Mouse (Mus musculus): Measurements from ENCODE around the gene Morn1. TPM values are rescaled to one million over a fixed set of nuclear protein-coding genes. Genes with fewer than 3 reads are reported as not detected.
A peak's percentile ranks its signal among the peaks of the same experiment; 100 is the strongest.

The Morn1 gene
- polyA plus RNA-seq, 1 experiment from 2014 or later, result 2.1 TPM

DNA sequence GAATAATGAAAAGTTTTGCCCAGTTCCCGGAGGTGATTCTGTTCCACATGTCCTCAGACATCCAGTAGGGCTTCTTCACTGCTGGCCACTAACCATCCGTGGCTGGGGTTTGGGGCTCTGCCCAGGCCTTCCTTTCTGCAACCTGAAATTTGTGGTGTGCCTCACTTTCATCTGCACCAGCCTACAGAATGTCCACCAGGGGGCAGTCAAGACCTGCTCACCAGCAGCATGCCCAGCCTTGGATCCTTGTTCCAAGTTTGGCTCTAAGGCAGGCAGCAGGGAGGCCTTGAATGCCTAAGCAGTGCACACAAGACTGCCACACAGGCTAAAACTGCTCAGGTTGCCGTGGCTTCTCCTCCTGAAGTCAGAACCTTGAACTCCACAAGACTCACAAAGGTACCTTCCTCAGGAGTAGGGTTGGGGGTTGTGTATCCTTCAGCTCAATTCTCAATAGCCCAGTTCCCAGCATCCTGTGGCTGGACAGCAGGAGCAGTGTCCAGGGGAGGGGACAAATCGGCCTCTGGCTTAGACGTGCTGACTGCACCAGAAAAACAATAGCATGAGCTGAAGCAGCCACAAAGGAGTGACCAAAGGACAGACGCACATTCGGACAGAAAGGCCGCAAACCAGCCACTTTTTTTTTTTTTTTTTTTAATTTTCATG, 9.0 kb downstream of the Morn1 start:
- Histone ChIP-seq H3K4me3 (no peak overlapping the region), H3K4me1 (0 out of 2 replicates have a peak, but pooled peaks cover 6% of the 10 kb centered on the region), H3K27ac (no peak overlapping the region), H3K9me3 (replicated peaks) (no peaks in the 10 kb centered on the region), H3K36me3 (0 out of 2 replicates have a peak, but pooled peaks cover under 1% of the 10 kb centered on the region), H3K9ac (no peak overlapping the region), H3K4me2 (no peak overlapping the region), H3K27me3 (replicated peaks) (no peaks in the 10 kb centered on the region)
- ATAC-seq, result 0 out of 2 replicates have a peak, but pooled peaks have one; percentile 46
- WGBS (ENCODE audit: insufficient replicate concordance), result 44% methylated on average over 8 of the region's 8 CpGs

DNA sequence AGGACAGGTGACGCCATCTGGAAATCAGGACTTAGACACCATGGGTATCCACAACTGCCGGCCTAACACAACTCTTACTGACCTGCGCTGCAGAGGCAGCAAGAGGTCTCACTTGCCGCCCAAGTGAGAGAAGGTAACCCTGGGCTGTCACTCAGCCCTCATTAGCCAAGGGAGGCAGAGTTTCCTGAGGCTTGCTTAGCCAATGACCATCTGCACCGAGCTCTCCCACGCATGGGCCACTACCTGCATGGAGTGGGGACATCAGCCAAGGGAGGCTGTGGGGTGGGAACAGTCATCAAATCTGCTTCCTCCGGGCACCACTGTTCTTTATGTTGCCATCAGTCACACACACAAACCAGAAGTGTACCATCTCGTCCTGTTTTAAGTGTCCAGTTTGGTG, 9.6 kb downstream of the Morn1 start:
- Histone ChIP-seq H3K4me1 (0 out of 2 replicates have a peak, but pooled peaks cover 6% of the 10 kb centered on the region), H3K9me3 (replicated peaks) (no peaks in the 10 kb centered on the region), H3K27me3 (replicated peaks) (no peaks in the 10 kb centered on the region), H3K36me3 (no peaks in the 10 kb centered on the region), H3K27ac (no peak overlapping the region), H3K4me2 (no peak overlapping the region), H3K9ac (no peak overlapping the region), H3K4me3 (no peak overlapping the region)
- 81% methylated on average over 8 of the region's 8 CpGs for WGBS (ENCODE audit: insufficient replicate concordance)
- ATAC-seq, result no peak

DNA sequence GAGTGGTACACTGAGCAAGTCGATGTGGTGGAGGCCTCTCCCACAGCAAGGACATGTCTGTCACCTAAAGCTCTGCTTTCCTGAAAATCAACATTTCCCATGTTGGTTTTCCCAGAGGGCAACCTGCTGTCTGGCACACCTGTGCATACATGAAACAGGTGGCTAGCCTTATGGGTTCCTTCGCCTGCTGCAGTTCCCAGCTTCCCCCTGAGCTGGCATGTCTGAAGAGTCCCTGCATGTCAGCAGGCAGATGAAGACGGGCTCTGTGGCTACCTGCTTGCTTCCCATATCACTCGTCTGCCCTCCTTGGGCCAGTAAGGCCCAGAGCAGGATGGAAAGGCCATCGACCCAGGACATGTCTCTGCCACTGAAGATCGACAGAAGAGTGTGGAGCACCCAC, 11.1 kb downstream of the Morn1 start:
- H3K4me3 ChIP-seq, result no peak overlapping the region
- H3K9me3 ChIP-seq (replicated peaks), result no peaks in the 10 kb centered on the region
- 66% methylated on average over 6 of the region's 6 CpGs for WGBS (ENCODE audit: insufficient replicate concordance)
- no peaks in the 10 kb centered on the region for H3K36me3 ChIP-seq
- no peaks in the 10 kb centered on the region for H3K27me3 ChIP-seq (replicated peaks)
- H3K27ac ChIP-seq, result no peak overlapping the region
- H3K4me2 ChIP-seq, result no peak overlapping the region
- no peak overlapping the region for H3K9ac ChIP-seq
- 0 out of 2 replicates have a peak, but pooled peaks cover 6% of the 10 kb centered on the region for H3K4me1 ChIP-seq
- no peak for ATAC-seq

DNA sequence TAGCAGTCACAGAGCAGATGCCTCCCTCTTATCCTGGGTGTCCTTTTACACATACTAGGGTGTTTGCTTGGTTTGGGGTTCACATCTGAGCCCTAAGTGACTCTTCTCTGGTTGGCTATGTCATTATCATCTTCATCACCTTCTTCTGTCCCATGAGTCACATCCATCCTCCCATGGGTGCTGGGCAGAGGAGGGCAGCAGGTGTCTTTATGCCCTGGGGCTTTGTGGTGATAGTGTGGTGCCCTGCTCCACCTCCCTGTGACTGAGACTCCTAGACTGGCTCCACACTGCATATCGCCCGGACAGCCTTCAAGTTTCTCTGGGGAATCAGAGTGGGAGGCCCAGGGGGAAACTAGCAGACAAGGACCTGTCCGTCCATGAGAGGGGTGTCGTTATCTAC, 12.2 kb downstream of the Morn1 start:
- Histone ChIP-seq H3K36me3 (no peaks in the 10 kb centered on the region), H3K4me1 (0 out of 2 replicates have a peak, but pooled peaks cover 6% of the 10 kb centered on the region), H3K4me2 (no peak overlapping the region), H3K27me3 (replicated peaks) (no peaks in the 10 kb centered on the region), H3K9ac (no peak overlapping the region), H3K4me3 (no peak overlapping the region), H3K9me3 (replicated peaks) (no peaks in the 10 kb centered on the region), H3K27ac (no peak overlapping the region)
- WGBS (ENCODE audit: insufficient replicate concordance), result 57% methylated on average over 4 of the region's 4 CpGs
- no peak for ATAC-seq

DNA sequence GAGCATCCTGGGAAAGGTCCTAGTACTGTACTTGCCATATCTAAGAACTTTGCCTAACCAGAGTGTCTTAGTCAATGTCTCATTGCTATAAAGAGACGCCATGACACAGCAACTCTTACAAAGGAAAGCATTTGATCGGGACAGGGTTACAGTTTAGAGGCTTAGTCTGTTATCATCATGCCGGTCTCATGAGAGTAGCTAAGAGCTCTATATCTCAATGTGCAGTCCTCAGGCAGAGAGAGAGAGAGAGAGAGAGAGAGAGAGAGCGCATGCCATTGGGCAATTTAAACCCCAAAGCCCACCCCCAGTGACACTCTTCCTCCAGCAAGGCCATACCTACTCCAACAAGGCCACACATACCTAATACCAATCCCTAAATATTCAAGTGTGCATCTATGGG, 21.5 kb downstream of the Morn1 start:
- ATAC-seq, result peak; percentile 84
- Histone ChIP-seq H3K27me3 (replicated peaks) (no peaks in the 10 kb centered on the region), H3K9me3 (replicated peaks) (no peaks in the 10 kb centered on the region), H3K4me3 (no peak overlapping the region), H3K27ac (peak overlapping the region; percentile 71), H3K4me2 (no peak overlapping the region), H3K36me3 (no peaks in the 10 kb centered on the region), H3K9ac (no peak overlapping the region), H3K4me1 (peaks cover 20% of the 10 kb centered on the region)
- WGBS (ENCODE audit: insufficient replicate concordance), result 41% methylated on average over 4 of the region's 4 CpGs

DNA sequence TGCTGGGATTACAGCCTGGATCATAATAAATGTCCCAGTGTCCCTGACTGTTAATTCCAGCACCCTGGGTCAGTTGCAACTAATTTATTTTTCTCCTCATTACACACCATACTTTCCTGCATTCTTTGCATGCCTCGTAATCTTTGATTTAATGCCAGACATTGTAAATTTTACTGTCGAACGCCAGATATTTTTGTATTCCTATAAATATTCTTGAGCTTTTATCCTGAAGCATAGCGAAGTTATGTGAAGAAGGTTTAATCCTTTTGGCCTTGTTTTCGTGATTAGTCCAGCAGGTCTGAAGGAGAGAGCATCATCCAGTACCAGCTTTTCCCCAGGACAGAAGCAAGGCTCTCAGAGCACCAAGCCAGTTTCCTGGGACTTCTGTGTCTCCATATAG, 23.1 kb downstream of the Morn1 start:
- no peak for ATAC-seq
- Histone ChIP-seq H3K9ac (no peak overlapping the region), H3K27me3 (replicated peaks) (no peaks in the 10 kb centered on the region), H3K4me1 (peaks cover 20% of the 10 kb centered on the region), H3K4me3 (no peak overlapping the region), H3K9me3 (replicated peaks) (no peaks in the 10 kb centered on the region), H3K36me3 (no peaks in the 10 kb centered on the region), H3K4me2 (no peak overlapping the region), H3K27ac (no peak overlapping the region)
- 71% methylated on average over 5 of the region's 5 CpGs for WGBS (ENCODE audit: insufficient replicate concordance)

DNA sequence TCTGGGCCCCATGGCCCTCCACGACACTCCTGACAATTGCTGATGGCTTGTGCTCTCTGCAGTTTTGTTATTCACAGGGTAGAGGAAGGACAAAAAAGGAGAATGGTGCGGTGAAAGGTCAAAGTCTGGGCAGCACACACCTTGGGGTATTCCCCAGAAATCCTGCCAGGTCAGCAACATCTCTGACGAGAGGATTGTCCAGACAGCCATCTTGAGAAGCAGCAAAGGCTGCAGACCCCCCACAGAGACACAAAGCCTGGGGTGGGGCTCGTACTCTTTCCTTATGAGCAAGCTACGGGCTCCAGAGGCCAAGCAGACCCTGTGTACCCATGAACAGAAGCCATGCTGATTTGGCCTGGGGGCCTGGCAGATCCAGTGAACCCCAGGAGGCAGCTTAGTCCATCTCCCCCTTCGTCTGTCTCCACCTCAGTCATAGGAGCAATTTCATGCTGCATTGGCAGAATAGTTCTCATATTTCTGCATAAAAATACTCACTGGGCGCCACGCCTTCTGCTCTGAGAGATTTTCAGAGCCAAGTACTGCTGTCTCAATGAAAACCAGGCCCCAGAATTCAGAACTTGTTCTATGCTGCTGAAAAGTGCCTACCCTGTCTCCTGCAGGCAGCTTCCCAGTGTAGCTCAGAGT, 27.5 kb downstream of the Morn1 start:
- Histone ChIP-seq H3K27ac (no peak overlapping the region), H3K4me1 (peaks cover 28% of the 10 kb centered on the region), H3K36me3 (no peaks in the 10 kb centered on the region), H3K4me2 (no peak overlapping the region), H3K4me3 (no peak overlapping the region), H3K9me3 (replicated peaks) (no peaks in the 10 kb centered on the region), H3K9ac (no peak overlapping the region), H3K27me3 (replicated peaks) (no peaks in the 10 kb centered on the region)
- ATAC-seq, result no peak
- WGBS (ENCODE audit: insufficient replicate concordance), result 68% methylated on average over 8 of the region's 8 CpGs

DNA sequence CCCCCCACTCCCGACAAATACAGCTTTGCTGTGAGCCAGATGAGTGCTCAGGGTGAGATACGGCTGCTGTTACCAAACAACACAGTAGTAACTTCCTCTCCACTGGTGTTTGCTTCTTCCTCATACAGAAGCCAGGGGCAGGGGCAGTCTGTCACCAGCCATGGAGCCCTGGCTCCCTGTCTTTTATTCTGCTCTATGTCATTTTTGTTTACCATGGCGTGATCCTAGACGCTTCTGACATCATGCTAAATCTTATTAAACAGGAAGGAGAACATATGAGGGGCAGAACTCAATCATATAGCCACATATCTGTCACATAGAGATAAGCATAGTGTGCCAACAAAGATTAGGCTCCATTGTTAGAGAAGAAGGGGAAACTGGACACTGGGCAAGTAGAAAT, 30.2 kb downstream of the Morn1 start:
- H3K4me1 ChIP-seq, result peaks cover 52% of the 10 kb centered on the region
- H3K9ac ChIP-seq, result no peak overlapping the region
- H3K4me3 ChIP-seq, result no peak overlapping the region
- no peaks in the 10 kb centered on the region for H3K36me3 ChIP-seq
- H3K9me3 ChIP-seq (replicated peaks), result no peaks in the 10 kb centered on the region
- 0 out of 2 replicates have a peak overlapping the region, but pooled peaks have one; percentile 32 for H3K4me2 ChIP-seq
- H3K27me3 ChIP-seq (replicated peaks), result no peaks in the 10 kb centered on the region
- no peak overlapping the region for H3K27ac ChIP-seq
- 13% methylated on average over 4 of the region's 4 CpGs for WGBS (ENCODE audit: insufficient replicate concordance)
- ATAC-seq, result 0 out of 2 replicates have a peak, but pooled peaks have one; percentile 6

DNA sequence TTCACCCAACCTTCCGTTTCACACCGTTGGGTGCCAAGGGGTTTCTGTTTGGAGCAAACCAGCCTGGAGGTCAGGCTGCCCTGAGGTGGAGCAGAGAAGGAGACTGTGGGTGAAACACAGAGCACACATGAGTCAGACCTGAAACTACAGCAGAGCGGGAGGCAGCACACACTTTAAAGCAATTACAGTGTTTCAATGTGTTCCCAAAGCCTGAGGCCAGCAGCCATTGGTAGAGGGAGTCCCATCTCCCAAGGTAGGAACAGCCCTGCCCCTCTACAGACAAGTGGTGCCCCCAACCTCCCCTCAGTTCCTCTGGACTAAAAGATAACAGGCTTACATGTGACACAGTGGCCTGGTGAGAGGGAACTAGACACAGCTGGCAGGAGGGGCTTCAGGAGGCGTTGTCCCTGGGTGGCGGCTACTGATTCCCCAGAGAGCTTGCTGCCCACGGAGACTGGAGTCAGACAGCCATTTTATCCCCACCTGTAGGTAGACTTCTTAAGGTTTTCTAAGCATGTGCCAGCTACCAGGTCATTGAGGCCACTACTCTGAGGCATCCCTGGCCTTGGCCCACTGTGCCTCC, 31.1 kb downstream of the Morn1 start:
- Histone ChIP-seq H3K36me3 (no peaks in the 10 kb centered on the region), H3K9ac (no peak overlapping the region), H3K27me3 (replicated peaks) (no peaks in the 10 kb centered on the region), H3K4me3 (no peak overlapping the region), H3K4me2 (peak overlapping the region; percentile 32), H3K9me3 (replicated peaks) (no peaks in the 10 kb centered on the region), H3K27ac (peak overlapping the region; percentile 70), H3K4me1 (peaks cover 61% of the 10 kb centered on the region)
- peak; percentile 87 for ATAC-seq
- WGBS (ENCODE audit: insufficient replicate concordance), result 42% methylated on average over 6 of the region's 6 CpGs

DNA sequence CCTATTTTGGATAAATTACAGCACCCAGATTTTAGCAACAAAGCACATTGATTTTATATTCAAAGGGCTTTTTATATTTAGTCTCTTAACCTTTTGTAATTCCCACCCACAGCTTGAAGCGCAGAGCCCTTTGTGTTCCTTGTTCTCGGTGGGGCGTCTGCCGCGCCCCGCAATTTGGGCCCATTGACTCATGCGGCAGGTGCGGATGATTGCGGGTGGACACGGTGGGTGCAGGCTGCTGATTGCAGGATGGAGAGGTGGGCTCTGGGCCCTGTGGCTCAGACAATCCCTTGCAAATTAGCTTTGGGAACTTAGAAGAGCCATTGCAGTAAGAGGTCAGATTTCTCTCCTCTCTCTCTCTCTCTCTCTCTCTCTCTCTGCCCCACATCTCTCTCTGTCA, 31.9 kb downstream of the Morn1 start:
- no peak for ATAC-seq
- no peaks in the 10 kb centered on the region for H3K27me3 ChIP-seq (replicated peaks)
- H3K4me3 ChIP-seq, result no peak overlapping the region
- H3K27ac ChIP-seq, result no peak overlapping the region
- H3K4me2 ChIP-seq, result no peak overlapping the region; the same call in 1 of the 2 replicates
- 86% methylated on average over 10 of the region's 10 CpGs for WGBS (ENCODE audit: insufficient replicate concordance)
- H3K9ac ChIP-seq, result no peak overlapping the region
- H3K4me1 ChIP-seq, result peaks cover 68% of the 10 kb centered on the region
- no peaks in the 10 kb centered on the region for H3K9me3 ChIP-seq (replicated peaks)
- no peaks in the 10 kb centered on the region for H3K36me3 ChIP-seq

DNA sequence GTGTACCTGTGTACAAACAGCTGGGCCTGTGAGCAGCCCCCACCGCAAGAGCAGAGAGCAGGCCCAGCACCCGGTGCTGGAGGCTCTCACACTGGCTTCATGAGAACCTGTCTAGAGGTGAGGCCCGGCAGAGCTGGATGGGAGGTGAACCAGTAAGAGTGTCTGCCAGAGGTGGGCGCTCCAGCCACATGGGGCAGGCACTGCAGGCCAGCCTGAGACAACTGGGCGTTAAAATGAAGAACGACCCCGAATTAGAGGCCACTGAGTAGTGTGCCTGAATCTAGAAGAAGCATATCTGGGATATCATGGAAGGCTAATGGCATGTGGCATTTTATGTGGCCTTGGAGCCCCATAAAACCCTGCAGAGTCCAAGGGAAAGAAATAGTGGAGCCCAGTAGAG, 33.7 kb downstream of the Morn1 start:
- Histone ChIP-seq H3K27ac (peak overlapping the region; percentile 56), H3K4me2 (no peak overlapping the region), H3K9me3 (replicated peaks) (no peaks in the 10 kb centered on the region), H3K27me3 (replicated peaks) (no peaks in the 10 kb centered on the region), H3K9ac (no peak overlapping the region; the same call in 1 of the 2 replicates), H3K36me3 (no peaks in the 10 kb centered on the region), H3K4me3 (no peak overlapping the region), H3K4me1 (peaks cover 82% of the 10 kb centered on the region)
- 80% methylated on average over 7 of the region's 7 CpGs for WGBS (ENCODE audit: insufficient replicate concordance)
- no peak for ATAC-seq

DNA sequence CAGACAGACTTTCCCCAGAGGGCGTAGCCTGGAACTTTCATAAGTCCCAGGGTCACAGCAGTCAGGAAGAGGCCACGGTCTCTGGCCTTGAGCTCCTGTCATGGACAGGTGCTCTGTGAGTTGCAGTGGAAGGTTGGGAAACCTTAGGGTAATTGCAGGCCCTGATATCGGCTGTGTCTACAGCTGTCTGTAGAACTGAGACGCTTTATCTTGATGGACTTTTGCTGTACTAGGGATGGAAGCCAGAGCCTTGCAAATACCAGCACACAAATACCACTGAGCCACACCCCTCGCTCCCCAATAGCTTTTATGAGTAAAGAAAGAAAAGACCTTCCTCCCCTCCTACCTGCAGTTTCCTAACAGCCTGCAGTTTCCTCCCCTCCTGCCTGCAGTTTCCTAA, 34.2 kb downstream of the Morn1 start:
- no peak overlapping the region for H3K4me3 ChIP-seq
- H3K4me2 ChIP-seq, result no peak overlapping the region
- no peak overlapping the region for H3K9ac ChIP-seq
- H3K4me1 ChIP-seq, result peaks cover 87% of the 10 kb centered on the region
- H3K9me3 ChIP-seq (replicated peaks), result no peaks in the 10 kb centered on the region
- ATAC-seq, result peak; percentile 43
- 44% methylated on average over 5 of the region's 5 CpGs for WGBS (ENCODE audit: insufficient replicate concordance)
- H3K27me3 ChIP-seq (replicated peaks), result no peaks in the 10 kb centered on the region
- no peaks in the 10 kb centered on the region for H3K36me3 ChIP-seq
- H3K27ac ChIP-seq, result peak overlapping the region; percentile 56

All from liver, embryonic 12.5 days (tissue).